Mouse (Mus musculus) midbrain, embryonic 15.5 days (tissue): ENCODE measurements around the gene Dph1. TPM values are rescaled to one million over a fixed set of nuclear protein-coding genes. Genes with fewer than 3 reads are reported as not detected.

Source experiments
- ATAC-seq: fragments of 200-750 bp; cut with Nextera tagmentation; replicated peaks from 2 replicates; pipeline ENCODE4 v1.8.0; 2017; ENCODE audit warnings: moderate TSS enrichment
- H3K27ac ChIP-seq: fragments of 300-500 bp; sonication (generic); 2 replicates; pipeline ENCODE4 v1.5.1; 2015; ENCODE audit warnings: mild to moderate bottlenecking, inconsistent platforms
- H3K27me3 ChIP-seq: fragments of 300-500 bp; sonication (generic); replicated peaks from 2 replicates; pipeline ENCODE4 v1.6.1; 2015; ENCODE audit warnings: inconsistent platforms
- H3K36me3 ChIP-seq: fragments of 300-500 bp; sonication (generic); replicated peaks from 2 replicates; pipeline ENCODE4 v1.6.1; 2015; ENCODE audit warnings: inconsistent platforms
- H3K4me1 ChIP-seq: fragments of 300-500 bp; sonication (generic); 2 replicates; pipeline ENCODE4 v1.6.1; 2015; ENCODE audit warnings: inconsistent platforms
- H3K4me2 ChIP-seq: fragments of 300-500 bp; sonication (generic); 2 replicates; pipeline ENCODE4 v1.6.1; 2015; ENCODE audit warnings: inconsistent platforms, mild to moderate bottlenecking, moderate library complexity
- H3K4me3 ChIP-seq: fragments of 300-500 bp; sonication (generic); 2 replicates; pipeline ENCODE4 v1.5.1; 2015; ENCODE audit warnings: mild to moderate bottlenecking, inconsistent platforms
- H3K9ac ChIP-seq: fragments of 300-500 bp; sonication (generic); 2 replicates; pipeline ENCODE4 v1.6.1; 2015; ENCODE audit warnings: mild to moderate bottlenecking, inconsistent platforms
- H3K9me3 ChIP-seq: fragments of 300-500 bp; sonication (generic); 2 replicates; pipeline ENCODE4 v1.6.1; 2016; ENCODE audit warnings: inconsistent platforms
- WGBS: fragments of 180-500 bp; shearing (Covaris S2); methylation state at CpG from one replicate; pipeline ENCODE4 v1.1.7; 2015; ENCODE audit warnings: mixed read lengths; 5-methylcytosine and 5-hydroxymethylcytosine counted together
- polyA plus RNA-seq: library from polyadenylated mRNA; unstranded; fragments of >200 nt; fragmentation: Nextera tagmentation; extraction: Ambion mirVana; gene quantifications from 2 replicates; pipeline ENCODE4 v1.2.1, GENCODE M21; 2015

Gene Dph1
- polyA plus RNA-seq, 1 experiment from 2014 or later = 13.1 TPM

- peaks cover 61% of the 10 kb centered on the region for H3K4me1 ChIP-seq
- no peaks in the 10 kb centered on the region for H3K36me3 ChIP-seq
- H3K27me3 ChIP-seq = no peaks in the 10 kb centered on the region
- H3K4me3 ChIP-seq = peak overlapping the region; percentile 10; the same call in 1 of the 2 replicates
- WGBS = 15% methylated on average over 13 of the region's 13 CpGs
- peak; percentile 57 for ATAC-seq
- peak overlapping the region; percentile 18; the same call in 1 of the 2 replicates for H3K9ac ChIP-seq
- peak overlapping the region; percentile 72 for H3K27ac ChIP-seq
- peak overlapping the region; percentile 44 for H3K4me2 ChIP-seq
- no peaks in the 10 kb centered on the region for H3K9me3 ChIP-seq
Measured at GRCm38 (mm10) chr11:75214081-75214950, 23.3 kb upstream of the Dph1 start.

- Histone ChIP-seq H3K36me3 (no peaks in the 10 kb centered on the region), H3K9ac (peak overlapping the region; percentile 18; the same call in 1 of the 2 replicates), H3K27ac (peak overlapping the region; percentile 72), H3K27me3 (no peaks in the 10 kb centered on the region), H3K4me1 (peaks cover 69% of the 10 kb centered on the region), H3K4me2 (peak overlapping the region; percentile 44), H3K4me3 (peak overlapping the region; percentile 10; the same call in 1 of the 2 replicates), H3K9me3 (no peaks in the 10 kb centered on the region)
- peak; percentile 74 for ATAC-seq
- WGBS = 4% methylated on average over 35 of the region's 35 CpGs
Measured at GRCm38 (mm10) chr11:75213372-75214080, 22.5 kb upstream of the Dph1 start.

GRCm38 (mm10) chr11:75212876-75213275, 21.8 kb upstream of the Dph1 start:
- 52% methylated on average over 1 of the region's 3 CpGs for WGBS
- Histone ChIP-seq H3K9ac (no peak overlapping the region), H3K4me1 (peaks cover 69% of the 10 kb centered on the region), H3K4me3 (no peak overlapping the region), H3K9me3 (no peaks in the 10 kb centered on the region), H3K36me3 (no peaks in the 10 kb centered on the region), H3K27me3 (no peaks in the 10 kb centered on the region), H3K4me2 (no peak overlapping the region), H3K27ac (peak overlapping the region; percentile 73)
- ATAC-seq = 0 out of 2 replicates have a peak, but pooled peaks have one; percentile 5

GRCm38 (mm10) chr11:75212031-75212667, 21.1 kb upstream of the Dph1 start:
- peak; percentile 34; the same call in 1 of the 2 replicates for ATAC-seq
- WGBS = 32% methylated on average over 8 of the region's 8 CpGs
- Histone ChIP-seq H3K9ac (no peak overlapping the region), H3K27ac (peak overlapping the region; percentile 73), H3K4me3 (no peak overlapping the region), H3K27me3 (no peaks in the 10 kb centered on the region), H3K9me3 (no peaks in the 10 kb centered on the region), H3K4me2 (no peak overlapping the region), H3K36me3 (no peaks in the 10 kb centered on the region), H3K4me1 (peaks cover 69% of the 10 kb centered on the region)

- H3K9me3 ChIP-seq = no peaks in the 10 kb centered on the region
- no peaks in the 10 kb centered on the region for H3K27me3 ChIP-seq
- no peaks in the 10 kb centered on the region for H3K36me3 ChIP-seq
- H3K4me2 ChIP-seq = no peak overlapping the region
- H3K27ac ChIP-seq = peak overlapping the region; percentile 75
- no peak overlapping the region for H3K9ac ChIP-seq
- WGBS = 27% methylated on average over 6 of the region's 6 CpGs
- no peak for ATAC-seq
- H3K4me1 ChIP-seq = peaks cover 62% of the 10 kb centered on the region
- H3K4me3 ChIP-seq = no peak overlapping the region
Measured at GRCm38 (mm10) chr11:75210755-75211154, 19.7 kb upstream of the Dph1 start.

DNA sequence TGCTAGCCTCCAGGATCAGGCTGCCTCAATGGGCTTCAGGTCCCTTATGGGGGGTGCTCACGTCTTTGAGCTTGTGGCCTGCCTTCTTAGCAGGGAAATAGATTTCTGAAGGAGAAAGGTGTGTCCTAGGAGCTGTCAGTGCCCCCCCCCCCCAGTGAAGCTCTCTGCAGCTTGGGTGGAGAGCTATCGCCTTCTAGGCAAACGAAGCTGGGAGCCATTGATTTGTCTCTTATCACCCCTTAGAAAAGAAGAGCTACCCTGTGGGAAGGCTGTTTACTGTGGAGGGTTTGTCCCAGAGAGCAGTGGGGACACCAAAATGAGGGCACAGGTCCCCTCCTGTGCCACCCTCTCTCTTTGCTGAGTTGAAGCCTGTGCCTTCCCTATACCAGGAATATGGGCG, 19.1 kb upstream of the Dph1 start:
- Histone ChIP-seq H3K4me3 (no peak overlapping the region), H3K4me1 (peaks cover 59% of the 10 kb centered on the region), H3K36me3 (no peaks in the 10 kb centered on the region), H3K27ac (peak overlapping the region; percentile 75), H3K9me3 (no peaks in the 10 kb centered on the region), H3K4me2 (no peak overlapping the region), H3K9ac (no peak overlapping the region), H3K27me3 (no peaks in the 10 kb centered on the region)
- 42% methylated on average over 4 of the region's 4 CpGs for WGBS
- no peak for ATAC-seq

- no peak overlapping the region for H3K4me2 ChIP-seq
- peaks cover 61% of the 10 kb centered on the region for H3K4me1 ChIP-seq
- no peaks in the 10 kb centered on the region for H3K27me3 ChIP-seq
- no peak overlapping the region for H3K9ac ChIP-seq
- 66% methylated on average over 4 of the region's 4 CpGs for WGBS
- no peak overlapping the region for H3K4me3 ChIP-seq
- no peak for ATAC-seq
- 0 out of 2 replicates have a peak overlapping the region, but pooled peaks have one; percentile 21 for H3K27ac ChIP-seq
- H3K36me3 ChIP-seq = no peaks in the 10 kb centered on the region
- no peaks in the 10 kb centered on the region for H3K9me3 ChIP-seq
Measured at GRCm38 (mm10) chr11:75209363-75209762, 18.3 kb upstream of the Dph1 start.

DNA sequence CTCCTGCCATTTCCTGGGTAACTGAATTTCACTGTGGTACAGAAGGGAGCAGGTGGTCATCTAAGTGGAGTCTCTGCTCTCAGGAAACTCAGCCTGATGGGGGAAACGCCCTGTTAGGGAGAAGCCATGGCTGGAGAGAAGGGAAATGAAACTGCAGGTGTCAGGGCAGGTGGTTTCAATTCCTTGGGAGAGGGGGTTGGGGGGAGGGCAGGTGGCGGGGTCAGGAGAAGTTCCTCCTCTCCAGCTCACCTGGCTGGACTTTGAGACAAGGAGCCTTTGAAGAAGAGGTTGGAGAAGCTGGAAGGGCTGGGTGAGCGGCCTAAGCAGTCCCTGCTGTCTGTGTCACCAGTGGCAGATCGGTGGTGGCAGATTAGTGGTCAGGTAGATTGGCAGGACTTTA, 15.3 kb upstream of the Dph1 start:
- no peak overlapping the region for H3K4me3 ChIP-seq
- no peak overlapping the region for H3K4me2 ChIP-seq
- H3K36me3 ChIP-seq = no peaks in the 10 kb centered on the region
- ATAC-seq = no peak
- WGBS = 81% methylated on average over 4 of the region's 4 CpGs
- no peaks in the 10 kb centered on the region for H3K27me3 ChIP-seq
- H3K4me1 ChIP-seq = peaks cover 61% of the 10 kb centered on the region
- no peaks in the 10 kb centered on the region for H3K9me3 ChIP-seq
- H3K27ac ChIP-seq = no peak overlapping the region
- H3K9ac ChIP-seq = no peak overlapping the region

GRCm38 (mm10) chr11:75204472-75204871, 13.4 kb upstream of the Dph1 start:
- Histone ChIP-seq H3K4me3 (no peak overlapping the region), H3K4me1 (peaks cover 55% of the 10 kb centered on the region), H3K27ac (peak overlapping the region; percentile 43; the same call in 1 of the 2 replicates), H3K4me2 (no peak overlapping the region), H3K9me3 (no peaks in the 10 kb centered on the region), H3K36me3 (no peaks in the 10 kb centered on the region), H3K9ac (no peak overlapping the region), H3K27me3 (no peaks in the 10 kb centered on the region)
- ATAC-seq = peak; percentile 50
- WGBS = 32% methylated on average over 9 of the region's 9 CpGs

DNA sequence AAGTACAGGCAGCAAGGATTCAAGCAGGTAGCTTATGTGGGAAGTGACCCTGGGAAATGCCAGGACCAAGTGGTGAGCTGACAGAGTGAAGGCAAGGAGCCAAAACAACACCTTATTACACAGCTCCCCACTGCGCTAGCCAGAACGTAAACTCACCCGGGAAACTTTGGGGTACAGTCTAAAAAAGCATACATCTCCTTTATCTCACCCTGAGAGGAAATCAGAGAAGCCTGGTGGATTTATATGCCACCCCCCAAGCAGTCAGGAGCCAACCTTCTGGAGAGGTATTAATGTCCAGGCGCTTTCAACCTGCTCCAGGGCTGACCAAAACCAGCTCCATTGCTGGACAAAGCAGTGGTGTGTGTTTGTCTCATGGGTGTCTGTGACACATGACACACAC, 12.9 kb upstream of the Dph1 start:
- no peak for ATAC-seq
- H3K4me1 ChIP-seq = peaks cover 49% of the 10 kb centered on the region
- WGBS = 78% methylated on average over 4 of the region's 4 CpGs
- no peak overlapping the region for H3K27ac ChIP-seq
- no peaks in the 10 kb centered on the region for H3K36me3 ChIP-seq
- H3K4me2 ChIP-seq = no peak overlapping the region
- H3K9me3 ChIP-seq = no peaks in the 10 kb centered on the region
- H3K9ac ChIP-seq = no peak overlapping the region
- H3K27me3 ChIP-seq = no peaks in the 10 kb centered on the region
- no peak overlapping the region for H3K4me3 ChIP-seq

DNA sequence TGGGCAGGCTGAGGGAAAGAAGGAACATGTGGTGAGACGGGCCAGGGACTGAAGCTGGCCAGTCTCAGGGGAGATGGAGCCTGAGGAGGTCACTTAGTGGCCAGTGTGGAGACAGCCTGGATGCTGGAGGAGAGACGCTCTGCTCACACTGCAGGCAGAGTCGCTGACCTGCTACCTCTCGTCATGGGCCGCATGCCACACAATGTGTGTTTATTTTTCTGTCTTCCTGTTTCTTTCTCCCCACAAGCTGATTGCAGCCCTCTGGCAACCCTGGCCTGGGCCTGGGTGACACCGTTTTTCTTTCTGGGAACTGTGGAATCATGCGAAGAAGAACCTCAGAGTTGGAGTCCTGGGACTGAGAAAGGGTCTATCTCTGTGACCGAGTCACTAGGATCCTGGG, 10.7 kb upstream of the Dph1 start:
- Histone ChIP-seq H3K9me3 (no peaks in the 10 kb centered on the region), H3K36me3 (no peaks in the 10 kb centered on the region), H3K4me3 (no peak overlapping the region), H3K27me3 (no peaks in the 10 kb centered on the region), H3K4me1 (peaks cover 64% of the 10 kb centered on the region), H3K9ac (no peak overlapping the region), H3K27ac (no peak overlapping the region), H3K4me2 (no peak overlapping the region)
- ATAC-seq = no peak
- WGBS = 59% methylated on average over 8 of the region's 8 CpGs

GRCm38 (mm10) chr11:75200935-75201334, 9.9 kb upstream of the Dph1 start:
- H3K9ac ChIP-seq = no peak overlapping the region
- no peaks in the 10 kb centered on the region for H3K27me3 ChIP-seq
- H3K4me2 ChIP-seq = no peak overlapping the region
- 83% methylated on average over 12 of the region's 12 CpGs for WGBS
- no peaks in the 10 kb centered on the region for H3K9me3 ChIP-seq
- ATAC-seq = no peak
- no peak overlapping the region for H3K4me3 ChIP-seq
- no peaks in the 10 kb centered on the region for H3K36me3 ChIP-seq
- peaks cover 70% of the 10 kb centered on the region for H3K4me1 ChIP-seq
- no peak overlapping the region for H3K27ac ChIP-seq
